Mouse (Mus musculus) embryonic stem cell, embryonic (primary cell): ENCODE measurements around the gene Zmynd8.

ENCODE experiments used
- CTCF ChIA-PET, 4 experiments: fragments of 300-600 bp in 2 of 4; fragments of 350-600 bp in 2 of 4; sonication (Branson Sonifier 250); formaldehyde crosslinking; loops; one replicate each; lab custom pipeline; 2022; ENCODE audit warnings: inconsistent platforms in 2 of 4; lab: Charles Lee
- POLR2A ChIA-PET, 4 experiments: fragments of 300-600 bp in 2 of 4; fragments of 350-600 bp in 2 of 4; sonication (Branson Sonifier 250); formaldehyde crosslinking; loops; one replicate each; lab custom pipeline; 2022; ENCODE audit warnings: antibody characterized with exemption in 4 of 4, inconsistent platforms in 1 of 4; lab: Charles Lee

Zmynd8 gene

DNA sequence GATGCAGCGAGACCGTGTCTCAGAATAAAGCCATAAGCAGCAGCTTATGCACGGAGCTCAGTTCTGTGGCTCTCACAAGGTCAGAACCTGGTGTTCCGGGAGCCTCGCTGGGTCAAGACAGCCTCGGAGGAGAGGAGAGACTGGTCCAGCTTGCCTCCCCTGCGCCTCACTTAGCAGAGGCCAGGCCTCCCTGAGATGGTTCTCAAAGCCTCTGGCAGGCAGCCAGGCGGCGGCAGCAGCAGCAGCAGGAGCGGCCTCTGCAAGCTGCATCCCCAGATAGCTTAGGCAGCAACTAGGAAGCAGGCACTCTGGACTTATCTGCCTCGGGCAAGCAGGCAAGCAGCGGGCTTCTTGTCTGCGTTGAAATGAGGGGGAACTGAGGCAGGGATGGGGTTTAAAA lies 10.4 kb downstream of the Zmynd8 start:
- CTCF ChIA-PET, result interaction anchor here (0.5 to 5.3 kb wide), 7 partner anchors 11 to 1883 kb away, joined by 3 to 28 read pairs (median 4); partner anchors contain the start of gene Zmynd8 (in 2 of the 4)
- POLR2A ChIA-PET, result interaction anchor here in 3 of 4 experiments (0.6 to 13.2 kb wide), 25 partner anchors 8 to 532 kb away, joined by 3 to 195 read pairs (median 8); partner anchors contain the start of gene Zmynd8 (in 2 of the 3)

DNA sequence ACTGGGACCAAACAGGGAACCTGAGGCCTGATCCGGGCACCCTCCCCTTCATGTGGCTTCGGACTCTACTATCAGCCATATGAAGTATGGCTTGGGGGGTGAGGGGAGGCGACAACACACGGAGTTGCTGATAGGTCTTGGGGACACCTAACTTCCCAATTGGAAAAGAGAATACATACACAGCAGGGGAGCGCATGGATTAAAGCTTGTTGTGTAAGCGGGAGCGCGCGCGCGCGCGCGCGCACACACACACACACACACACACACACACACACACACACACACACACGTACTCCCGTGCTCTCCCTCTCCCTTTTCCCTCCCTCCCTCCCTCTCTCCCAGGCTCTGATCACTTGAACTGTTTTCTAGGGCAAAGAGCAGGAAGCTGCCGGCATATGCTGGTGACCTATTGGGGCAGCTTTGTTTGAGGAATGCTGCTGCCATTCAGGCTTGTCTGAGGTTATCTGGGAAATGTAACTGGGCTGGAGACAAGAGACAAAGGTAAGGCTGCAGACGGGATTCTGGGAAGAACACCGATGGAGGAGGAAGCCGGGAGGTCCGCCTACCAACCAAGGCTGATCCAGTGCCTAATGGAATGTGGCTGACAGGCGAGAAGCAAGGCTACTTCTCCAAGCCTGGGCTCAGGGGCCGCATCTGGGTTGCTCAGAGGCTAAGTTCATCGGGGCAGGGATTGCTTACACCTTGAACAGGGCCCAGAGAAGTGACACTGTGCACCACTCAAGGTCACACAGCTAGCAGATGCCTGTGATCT lies 11.8 kb downstream of the Zmynd8 start:
- ChIA-PET CTCF (interaction anchor here (0.6 to 5.3 kb wide), 17 partner anchors 12 to 675 kb away, joined by 3 to 28 read pairs (median 4); partner anchors contain the start of gene Zmynd8 (in 3 of the 4)), POLR2A (interaction anchor here (0.5 to 13.2 kb wide), 44 partner anchors 8 to 1109 kb away, joined by 3 to 195 read pairs (median 6); partner anchors contain the start of genes Zmynd8 (in 3 of the 4) and Stau1 (in 1 of the 4))

DNA sequence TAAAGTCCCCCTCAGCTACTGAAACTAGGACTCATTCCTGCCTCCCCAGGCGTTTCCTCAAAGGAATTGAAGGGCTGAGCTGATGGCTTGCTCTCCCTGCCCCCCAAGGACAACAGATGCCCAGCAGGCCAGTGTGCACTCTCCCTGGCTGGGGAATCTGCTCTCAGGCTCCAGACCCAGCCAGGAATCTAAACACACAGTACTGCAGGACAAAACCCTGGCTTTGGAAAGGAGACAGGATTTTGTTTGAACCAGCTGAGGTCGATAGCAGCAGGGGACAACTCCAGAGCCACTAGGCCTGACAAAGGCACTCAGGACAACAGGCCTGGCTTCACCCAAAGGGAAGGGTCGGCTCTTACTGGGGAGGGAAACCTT lies 12.3 kb downstream of the Zmynd8 start:
- POLR2A ChIA-PET, result interaction anchor here (0.5 to 13.2 kb wide), 36 partner anchors 8 to 1110 kb away, joined by 3 to 195 read pairs (median 9); partner anchors contain the start of genes Zmynd8 (in 3 of the 4) and Stau1 (in 1 of the 4)
- CTCF ChIA-PET, result interaction anchor here (0.6 to 5.3 kb wide), 13 partner anchors 12 to 327 kb away, joined by 3 to 28 read pairs (median 3); partner anchors contain the start of gene Zmynd8 (in 3 of the 4)

DNA sequence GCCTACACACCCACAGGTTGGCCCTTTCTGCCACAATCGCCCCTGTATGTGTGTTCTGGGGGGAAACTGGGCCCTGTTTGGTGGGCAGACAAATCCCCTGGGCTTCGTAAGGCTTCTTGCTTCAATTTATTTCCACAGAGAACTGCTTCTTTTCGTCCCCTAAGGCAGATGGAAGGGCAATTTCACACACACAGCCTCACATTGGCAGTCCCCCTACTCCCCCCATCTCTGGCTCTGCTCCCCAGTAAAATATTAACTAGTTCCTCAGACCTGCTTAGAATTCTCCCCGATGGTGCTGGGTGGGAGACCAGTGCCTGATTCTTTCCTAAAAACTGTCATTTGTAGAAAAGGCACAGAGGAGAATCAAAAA lies 12.9 kb downstream of the Zmynd8 start:
- ChIA-PET POLR2A (interaction anchor here (0.7 to 13.2 kb wide), 32 partner anchors 9 to 402 kb away, joined by 3 to 195 read pairs (median 19); partner anchors contain the start of gene Zmynd8 (in 3 of the 4)), CTCF (interaction anchor here (0.6 to 5.3 kb wide), 10 partner anchors 11 to 169 kb away, joined by 3 to 28 read pairs (median 4); partner anchors contain the start of gene Zmynd8 (in 3 of the 4))

DNA sequence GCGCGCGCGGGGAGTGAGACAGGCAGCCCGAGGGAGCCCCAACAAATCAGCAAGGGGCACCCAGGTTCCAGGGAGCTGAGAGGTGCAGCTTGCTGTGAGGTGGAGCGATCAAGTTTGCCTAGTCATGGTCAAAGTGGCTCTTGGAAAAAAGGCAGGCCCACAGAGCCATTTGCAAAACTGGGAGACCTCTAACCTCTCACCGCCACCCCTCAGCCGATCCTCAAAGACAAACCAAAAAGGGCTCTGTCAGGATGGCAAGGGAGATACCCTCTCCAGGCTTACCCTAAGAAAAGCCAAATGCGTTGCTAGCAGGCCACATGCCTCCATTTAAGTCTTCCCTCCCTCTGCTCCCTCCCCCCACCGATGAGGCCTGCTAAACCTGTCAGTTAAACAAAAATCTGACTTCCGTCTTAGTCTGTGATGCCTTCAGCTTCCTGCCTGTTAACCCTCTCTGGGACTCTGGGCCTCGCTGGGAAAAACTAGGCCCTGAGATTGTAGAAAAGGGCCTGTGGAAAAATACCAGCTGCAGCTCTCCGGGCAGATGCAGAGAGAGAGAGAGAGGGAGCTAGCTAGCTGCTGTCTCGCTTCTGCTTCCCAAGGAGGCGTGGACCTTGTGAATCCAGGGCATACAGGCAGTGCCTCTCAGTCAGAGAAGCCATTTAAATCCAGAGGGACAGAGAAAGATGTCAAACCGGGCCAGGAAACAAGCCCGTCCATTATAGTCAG lies 13.4 kb downstream of the Zmynd8 start:
- POLR2A ChIA-PET, result interaction anchor here (0.6 to 13.2 kb wide), 72 partner anchors 9 to 401 kb away, joined by 3 to 195 read pairs (median 6); partner anchors contain the start of gene Zmynd8 (in 4 of the 4)
- CTCF ChIA-PET, result interaction anchor here (0.6 to 5.3 kb wide), 16 partner anchors 9 to 197 kb away, joined by 3 to 28 read pairs (median 4); partner anchors contain the start of gene Zmynd8 (in 2 of the 4)

DNA sequence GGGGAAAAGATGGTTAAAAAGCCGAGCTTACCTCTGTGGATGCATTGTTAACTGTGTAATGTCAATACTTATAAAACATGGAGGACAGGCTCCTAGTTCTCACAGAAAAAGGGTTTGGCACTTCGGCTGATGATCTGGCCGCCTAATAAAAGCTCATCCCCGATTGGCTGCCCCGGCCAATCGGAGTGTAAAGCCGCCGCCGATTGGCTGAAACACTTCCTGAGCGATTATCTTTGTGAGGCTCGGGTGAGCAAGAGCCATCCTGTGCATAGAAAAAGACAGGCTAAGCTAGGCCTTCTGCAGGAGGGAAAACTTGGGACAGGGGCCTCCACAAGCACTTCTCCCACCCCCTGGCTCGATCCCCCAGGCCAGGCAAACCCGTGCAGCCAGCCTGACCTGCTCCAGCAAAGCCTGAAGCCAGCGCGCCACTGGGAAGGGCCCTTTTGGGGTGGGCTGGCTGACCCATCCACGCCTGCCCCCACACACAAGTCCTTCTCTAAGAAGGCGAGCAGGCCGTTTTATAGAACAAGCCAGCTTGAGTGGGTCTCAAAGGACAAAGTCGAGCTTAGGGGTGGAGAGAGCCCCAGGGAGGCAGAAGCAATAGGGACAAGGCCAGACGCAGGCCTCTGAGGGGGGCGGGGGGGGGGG lies 14.1 kb downstream of the Zmynd8 start:
- CTCF ChIA-PET, result interaction anchor here in 3 of 4 experiments (0.6 to 5.3 kb wide), 19 partner anchors 8 to 718 kb away, joined by 3 to 28 read pairs (median 3); partner anchors contain the start of gene Zmynd8 (in 1 of the 3)
- POLR2A ChIA-PET, result interaction anchor here (0.6 to 13.2 kb wide), 78 partner anchors 8 to 383 kb away, joined by 3 to 195 read pairs (median 5); partner anchors contain the start of gene Zmynd8 (in 4 of the 4)

DNA sequence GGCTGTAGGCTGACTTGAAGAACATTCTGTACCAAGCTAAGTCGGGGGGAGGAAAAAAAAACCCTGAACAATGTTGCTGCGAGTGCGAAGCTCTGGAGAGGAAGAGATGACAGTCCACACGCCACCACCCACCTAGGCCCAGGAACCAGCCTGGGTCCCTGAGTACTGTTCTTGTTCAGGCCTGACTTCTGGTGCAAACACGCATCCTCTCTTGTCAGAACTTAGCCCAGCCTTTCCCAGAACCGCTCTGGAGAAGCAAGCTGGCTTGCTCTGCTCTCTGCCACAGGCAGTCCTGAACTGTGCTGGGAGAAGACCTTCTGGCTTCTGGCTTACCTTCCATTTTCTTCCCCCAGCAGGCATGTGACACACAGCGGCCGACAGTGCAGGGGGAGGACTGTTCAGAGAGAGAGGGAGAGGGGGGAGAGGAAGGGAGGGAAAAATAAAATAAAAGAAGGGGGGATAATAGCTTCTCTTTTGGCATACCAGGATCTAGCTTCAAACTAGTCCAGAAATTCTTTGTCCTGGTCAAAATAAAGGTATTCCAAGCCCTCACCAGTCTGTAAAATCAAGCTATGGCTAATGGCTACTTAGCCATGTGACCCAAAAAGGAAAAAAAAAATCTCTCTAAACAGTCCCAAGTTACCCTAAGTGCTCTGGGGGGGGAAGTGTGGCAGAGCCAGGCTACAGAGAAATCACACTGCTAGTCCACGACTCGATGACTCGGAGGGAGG lies 14.8 kb downstream of the Zmynd8 start:
- CTCF ChIA-PET, result interaction anchor here in 3 of 4 experiments (0.6 to 5.3 kb wide), 17 partner anchors 9 to 718 kb away, joined by 3 to 28 read pairs (median 3); partner anchors contain the start of gene Zmynd8 (in 1 of the 3)
- POLR2A ChIA-PET, result interaction anchor here (0.7 to 13.2 kb wide), 75 partner anchors 7 to 265 kb away, joined by 3 to 195 read pairs (median 5); partner anchors contain the start of gene Zmynd8 (in 4 of the 4)

DNA sequence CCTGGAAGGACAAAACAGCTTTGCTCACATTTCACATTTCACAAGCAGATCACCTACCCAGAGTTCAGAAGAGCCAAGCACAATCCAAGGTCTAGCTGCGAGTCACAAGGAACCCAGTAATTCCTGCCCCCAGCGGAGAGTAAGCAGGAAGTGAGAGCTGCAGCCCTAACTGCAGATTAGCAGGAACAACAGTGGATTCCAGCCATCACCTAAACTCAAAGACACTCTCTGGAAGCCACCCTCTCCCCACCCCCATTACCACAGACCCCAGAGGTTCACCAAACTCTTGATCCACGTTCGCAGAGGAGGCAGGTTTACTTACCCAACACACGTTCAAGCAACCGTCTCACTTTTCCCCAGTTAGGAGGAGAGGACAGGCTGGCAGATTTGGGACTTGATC lies 15.8 kb downstream of the Zmynd8 start:
- CTCF ChIA-PET, result interaction anchor here in 3 of 4 experiments (0.6 to 1.1 kb wide), 5 partner anchors 17 to 79 kb away, joined by 3 to 5 read pairs (median 4); no protein-coding TSS in a partner anchor
- POLR2A ChIA-PET, result interaction anchor here (0.5 to 13.2 kb wide), 28 partner anchors 8 to 716 kb away, joined by 3 to 195 read pairs (median 4); partner anchors contain the start of gene Zmynd8 (in 3 of the 4)

DNA sequence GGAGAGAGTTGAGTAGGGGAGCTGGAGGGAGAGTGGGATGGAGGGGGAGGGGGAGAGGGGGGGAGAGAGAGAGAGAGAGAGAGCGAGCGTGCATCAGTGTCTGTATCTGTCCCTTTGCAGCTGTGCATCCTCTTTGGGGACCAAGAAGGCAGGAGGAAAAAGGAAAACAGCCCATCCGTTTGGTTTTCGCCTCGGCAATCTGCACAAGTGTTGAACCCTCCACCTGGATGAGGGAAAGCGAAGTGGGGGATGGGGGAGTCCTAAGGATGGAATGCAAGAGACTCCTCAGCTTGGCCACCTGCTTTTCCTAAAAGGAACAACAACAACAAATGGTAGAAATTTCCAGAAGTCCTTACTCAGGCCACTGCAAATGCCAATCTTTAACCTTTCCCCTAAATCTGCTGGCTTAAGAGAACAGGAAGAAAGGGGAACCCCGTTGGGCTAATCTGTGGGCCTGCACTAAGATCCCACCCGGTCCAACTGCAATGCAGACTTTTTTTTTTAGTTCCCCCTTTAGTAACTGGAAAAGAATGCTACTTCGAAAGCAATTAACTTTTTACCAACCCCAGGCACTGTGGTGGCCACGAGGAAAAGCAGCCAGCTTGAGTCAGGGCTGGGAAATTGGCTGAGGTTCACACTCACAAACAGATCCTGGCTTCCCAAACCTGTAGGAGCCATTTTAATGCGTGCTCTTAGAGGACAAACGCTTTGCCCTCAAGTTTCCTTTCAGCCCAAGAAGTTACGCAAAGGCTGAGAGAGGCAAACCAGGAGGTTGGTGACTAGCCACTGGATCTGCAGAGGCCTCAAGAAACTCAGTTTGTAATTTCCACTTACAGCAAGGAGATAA lies 17.0 kb downstream of the Zmynd8 start:
- ChIA-PET POLR2A (interaction anchor here in 3 of 4 experiments (0.5 to 16.4 kb wide), 29 partner anchors 9 to 172 kb away, joined by 3 to 251 read pairs (median 5); partner anchors contain the start of gene Zmynd8 (in 2 of the 3)), CTCF (interaction anchor here in 1 of 4 experiments (0.5 to 1.2 kb wide), 3 partner anchors 18 to 91 kb away, joined by 3 to 4 read pairs (median 3); no protein-coding TSS in a partner anchor)

DNA sequence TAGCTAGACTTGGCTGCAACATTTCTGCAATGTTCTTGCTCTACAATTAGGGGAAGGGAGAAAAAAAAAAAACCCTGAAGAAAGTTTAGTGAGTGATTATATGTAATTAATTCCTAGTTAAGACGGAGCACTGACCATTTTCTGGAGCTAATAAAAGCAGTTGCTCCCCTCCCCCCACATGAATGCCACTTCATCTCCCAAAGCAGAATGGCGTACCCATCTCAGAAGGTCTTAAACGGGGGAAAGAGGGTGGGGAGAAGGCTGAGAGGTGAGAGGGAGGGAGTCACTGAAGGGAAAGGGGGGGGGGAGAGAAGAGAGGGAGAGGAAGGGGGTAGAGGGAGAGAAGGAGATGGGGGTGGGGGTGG lies 17.6 kb downstream of the Zmynd8 start:
- CTCF ChIA-PET, result interaction anchor here in 2 of 4 experiments (0.5 to 1.2 kb wide), 6 partner anchors 8 to 91 kb away, joined by 3 to 9 read pairs (median 4); no protein-coding TSS in a partner anchor
- POLR2A ChIA-PET, result interaction anchor here in 3 of 4 experiments (0.5 to 16.4 kb wide), 22 partner anchors 8 to 173 kb away, joined by 3 to 251 read pairs (median 4); partner anchors contain the start of gene Zmynd8 (in 2 of the 3)

DNA sequence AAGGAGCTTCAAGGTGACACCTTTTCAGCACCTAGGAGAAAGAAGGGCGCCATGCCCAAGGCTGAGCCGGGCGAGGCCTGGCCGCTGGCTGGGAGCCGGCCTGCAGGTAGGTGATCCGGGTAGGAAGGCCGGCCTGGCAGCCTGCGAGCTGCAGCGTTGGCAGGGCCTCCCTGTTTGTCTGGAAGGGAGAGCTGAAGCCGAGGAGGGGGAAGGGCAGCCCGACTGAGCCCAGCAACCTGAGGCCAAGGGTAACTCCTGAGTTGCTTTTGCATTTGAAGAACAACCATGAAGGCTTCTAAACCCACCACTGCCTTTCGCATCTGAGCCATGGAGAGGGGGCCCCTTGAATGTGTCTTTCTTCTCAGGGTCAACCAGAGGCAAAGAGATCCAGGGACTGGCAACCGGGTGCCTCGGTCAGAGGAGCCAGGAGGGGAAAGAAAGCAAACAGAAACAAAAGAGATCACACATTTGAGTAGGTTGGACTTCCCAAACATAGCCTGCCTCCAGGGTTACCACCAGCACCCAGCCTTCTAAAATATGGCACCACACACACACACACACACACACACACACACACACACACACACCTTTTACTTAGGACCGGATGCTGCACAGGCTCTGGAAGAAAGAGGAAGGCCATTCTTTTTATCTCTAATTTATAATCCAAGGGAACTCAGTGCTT lies 18.2 kb downstream of the Zmynd8 start:
- ChIA-PET CTCF (interaction anchor here in 3 of 4 experiments (0.7 to 1.5 kb wide), 9 partner anchors 8 to 55 kb away, joined by 3 to 9 read pairs (median 4); partner anchors contain the start of gene Zmynd8 (in 1 of the 3)), POLR2A (interaction anchor here (0.5 to 16.4 kb wide), 38 partner anchors 7 to 173 kb away, joined by 3 to 251 read pairs (median 4); partner anchors contain the start of gene Zmynd8 (in 3 of the 4))

DNA sequence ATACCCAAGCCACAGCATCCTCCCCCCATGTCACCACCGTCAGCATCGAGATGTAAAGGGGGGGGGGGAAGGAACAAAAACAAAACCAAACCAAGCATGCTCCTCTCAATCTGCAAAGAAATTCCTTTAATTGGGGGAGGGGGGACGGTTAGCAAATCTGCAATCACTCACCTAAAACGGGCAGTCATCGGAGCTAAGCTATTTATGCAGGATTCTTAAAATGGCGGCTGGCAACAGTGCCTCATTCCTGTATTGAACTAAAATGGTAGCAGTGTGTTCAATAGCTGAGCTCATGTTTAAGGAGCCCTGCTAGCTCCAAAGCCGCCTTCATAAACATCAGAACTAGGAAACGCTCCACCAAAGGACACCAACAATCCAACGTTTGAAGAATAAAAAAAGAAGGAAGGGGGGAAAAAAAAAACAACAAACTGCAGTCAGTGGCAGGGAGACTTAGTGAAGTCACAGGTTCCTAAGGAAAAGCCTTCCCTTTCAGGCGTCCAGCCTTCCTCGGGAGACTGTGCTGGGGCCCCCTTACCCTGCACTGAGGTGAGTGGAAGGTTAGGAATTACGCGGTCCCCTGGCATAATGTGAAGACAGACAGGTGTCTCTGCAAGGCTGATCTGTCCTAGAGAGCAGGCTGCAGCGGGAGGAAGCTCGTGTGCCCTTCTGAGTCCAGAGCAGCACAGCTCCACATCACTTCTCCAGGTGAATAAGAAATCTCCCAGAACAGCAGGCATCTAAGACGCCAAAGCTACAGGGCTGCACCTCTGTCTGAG lies 19.2 kb downstream of the Zmynd8 start:
- ChIA-PET POLR2A (interaction anchor here (0.5 to 16.4 kb wide), 35 partner anchors 8 to 103 kb away, joined by 3 to 251 read pairs (median 5); partner anchors contain the start of gene Zmynd8 (in 3 of the 4)), CTCF (interaction anchor here in 3 of 4 experiments (0.7 to 1.5 kb wide), 7 partner anchors 19 to 406 kb away, joined by 3 to 5 read pairs (median 4); partner anchors contain the start of gene Zmynd8 (in 1 of the 3))

DNA sequence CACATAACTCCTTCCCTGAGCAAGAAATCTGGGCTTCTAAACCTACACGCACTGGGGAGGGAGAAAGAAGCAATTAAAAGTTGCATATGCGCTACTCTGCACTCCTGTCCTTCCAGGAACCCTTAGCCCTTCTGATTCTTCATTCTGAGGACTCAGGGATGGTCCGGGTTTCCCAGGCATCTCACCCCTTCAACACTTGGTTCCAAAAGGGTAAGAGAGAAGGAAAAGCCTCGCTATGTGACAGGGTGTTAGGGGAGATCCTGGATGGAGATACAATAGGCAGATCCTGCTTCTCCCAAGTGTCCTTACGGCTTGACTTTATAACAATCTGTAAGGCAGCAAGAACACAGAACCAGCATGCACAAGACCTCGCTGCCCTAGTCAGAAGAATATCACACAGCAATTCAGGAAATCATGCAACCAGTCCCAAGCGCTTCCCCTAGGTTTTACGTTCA lies 19.9 kb downstream of the Zmynd8 start:
- ChIA-PET CTCF (interaction anchor here in 2 of 4 experiments (0.6 to 0.7 kb wide), 4 partner anchors 12 to 407 kb away, joined by 3 to 5 read pairs (median 4); no protein-coding TSS in a partner anchor), POLR2A (interaction anchor here (0.6 to 16.4 kb wide), 26 partner anchors 9 to 104 kb away, joined by 3 to 251 read pairs (median 6); partner anchors contain the start of gene Zmynd8 (in 3 of the 4))
